Mouse (Mus musculus): Measurements from ENCODE around the gene Clec10a. TPM values are rescaled to one million over a fixed set of nuclear protein-coding genes. Genes with fewer than 3 reads are reported as not detected.
"Not testable (repeated sequence)": the region's sequence is repeated elsewhere in the genome, so short reads cannot be mapped to it uniquely, and the experiment has no call there.

Clec10a gene
- 1 to 10 TPM; 3.1 to 3.5 TPM for total RNA-seq (2021)
- long read RNA-seq, experiment 1, partial matches to known transcripts, result 0 of 1 reads
- long read RNA-seq, experiment 1, other reads (novel, unspliced or antisense), result 0 of 1 reads
- long read RNA-seq, experiment 2, partial matches to known transcripts, result 1 of 3 reads
- long read RNA-seq, experiment 2, other reads (novel, unspliced or antisense), result 0 of 3 reads

GRCm38 (mm10) chr11:70155897-70156296, at the start of gene Clec10a:
Gene Clec10a, plus strand, starts transcription at chr11:70156197.
- not testable (repeated sequence) for DNase-seq

GRCm38 (mm10) chr11:70107085-70107484, 48.9 kb upstream of the Clec10a start:
- no peak for DNase-seq

- peak in 1 of 2 experiments; percentile 36 for DNase-seq
These were observed 45.9 kb upstream of the Clec10a start for GRCm38 (mm10) chr11:70110146-70110545.

GRCm38 (mm10) chr11:70114562-70114961, 41.4 kb upstream of the Clec10a start:
- DNase-seq, result peak; percentile 24 to 58

GRCm38 (mm10) chr11:70115901-70116300, 40.1 kb upstream of the Clec10a start:
- no peak for DNase-seq

- peak; percentile 32 to 71 for DNase-seq
These were observed 26.0 kb upstream of the Clec10a start, which contains the start of gene Mgl2 for GRCm38 (mm10) chr11:70129926-70130379. Gene Mgl2, plus strand, starts transcription at chr11:70130329.

GRCm38 (mm10) chr11:70135001-70135400, 21.0 kb upstream of the Clec10a start:
- not testable (repeated sequence) for DNase-seq

GRCm38 (mm10) chr11:70135925-70136324, 20.1 kb upstream of the Clec10a start:
- not testable (repeated sequence) for DNase-seq

- DNase-seq, result no peak
These were observed 16.8 kb upstream of the Clec10a start for GRCm38 (mm10) chr11:70139171-70139570.

- no peak for DNase-seq
These were observed 4.9 kb upstream of the Clec10a start for GRCm38 (mm10) chr11:70151072-70151471.

- no peak for DNase-seq
These were observed 6.3 kb downstream of the Clec10a start for GRCm38 (mm10) chr11:70162336-70162735.

GRCm38 (mm10) chr11:70165972-70166921, 10.2 kb downstream of the Clec10a start:
- DNase-seq, result peak; percentile 23 to 73

- DNase-seq, result no peak
These were observed 12.1 kb downstream of the Clec10a start for GRCm38 (mm10) chr11:70168136-70168535.

- DNase-seq, result not testable (repeated sequence)
These were observed 13.5 kb downstream of the Clec10a start for GRCm38 (mm10) chr11:70169471-70169870.

GRCm38 (mm10) chr11:70170291-70170690, 14.3 kb downstream of the Clec10a start:
- DNase-seq, result no peak

GRCm38 (mm10) chr11:70171181-70171580, 15.2 kb downstream of the Clec10a start:
- DNase-seq, result no peak

- peak in 1 of 2 experiments; percentile 20 for DNase-seq
These were observed 15.8 kb downstream of the Clec10a start for GRCm38 (mm10) chr11:70171847-70172246.

GRCm38 (mm10) chr11:70172298-70172697, 16.3 kb downstream of the Clec10a start:
- DNase-seq, result no peak

GRCm38 (mm10) chr11:70174491-70174890, 18.5 kb downstream of the Clec10a start:
- DNase-seq, result no peak

- no peak for DNase-seq
These were observed 21.6 kb downstream of the Clec10a start for GRCm38 (mm10) chr11:70177647-70178046.

GRCm38 (mm10) chr11:70178311-70178710, 22.3 kb downstream of the Clec10a start:
- DNase-seq, result no peak

GRCm38 (mm10) chr11:70178756-70179155, 22.8 kb downstream of the Clec10a start:
- no peak for DNase-seq

GRCm38 (mm10) chr11:70179401-70179800, 23.4 kb downstream of the Clec10a start:
- peak in 1 of 2 experiments; percentile 20 for DNase-seq

All from heart, adult 18-20 months (tissue).